Comparison of ENCODE assay signal across 8 mouse cellular contexts in genomic region chr2:90624339-90624738, GRCm38 (mm10). TPM values are rescaled to one million over a fixed set of nuclear protein-coding genes. Genes with fewer than 3 reads are reported as not detected.
DNase-seq lines count a peak whose midpoint lies in the region; ATAC-seq lines count a peak whose summit lies in the region.
"Had no signal": no experiment of that assay in that cellular context is flagged by ENCODE, and none has a peak within 500 bp of the region (broad histone marks: within the 10 kb centered on the region; RNA-seq: fewer than 3 reads in every experiment).

No protein-coding gene starts in this region.

- no peaks in the 10 kb centered on the region for H3K36me3 ChIP-seq in midbrain, embryonic 16.5 days (ENCODE audit: control insufficient read depth, insufficient read depth, low read length)
- H3K36me3 ChIP-seq: neural tube, embryonic 12.5 days had no signal

- H3K27me3 ChIP-seq in midbrain, embryonic 16.5 days (ENCODE audit: control insufficient read depth, insufficient read depth, low read depth, low read length): no peaks in the 10 kb centered on the region
- H3K27me3 ChIP-seq: neural tube, embryonic 12.5 days had no signal

- peak; percentile 27 for DNase-seq in ovary, postnatal 14 days (ENCODE audit: low spot score)
- no peak for DNase-seq in ovary, postnatal 10 days (ENCODE audit: low spot score)
- peak; percentile 34 for DNase-seq in cerebellum, adult 8-10 months
- DNase-seq in kidney, adult 9 months: peak; percentile 76
- DNase-seq in frontal cortex, postnatal 36 days (ENCODE audit: low spot score in 2 of 2): no peak

- no peaks in the 10 kb centered on the region for H3K9me3 ChIP-seq in midbrain, embryonic 16.5 days (replicated peaks; ENCODE audit: control insufficient read depth, low read length, poor library complexity, severe bottlenecking)
- H3K9me3 ChIP-seq: neural tube, embryonic 12.5 days had no signal

- H3K4me1 ChIP-seq in midbrain, embryonic 16.5 days (ENCODE audit: control insufficient read depth, insufficient read depth, low read length): no peaks in the 10 kb centered on the region
- H3K4me1 ChIP-seq: neural tube, embryonic 12.5 days had no signal

- H3K9ac ChIP-seq in midbrain, embryonic 16.5 days (ENCODE audit: low read depth, low read length): no peak overlapping the region
- H3K9ac ChIP-seq: neural tube, embryonic 12.5 days had no signal

- H3K27ac ChIP-seq in midbrain, embryonic 16.5 days (ENCODE audit: low read length): no peak overlapping the region
- H3K27ac ChIP-seq: neural tube, embryonic 12.5 days had no signal

- 0 out of 2 replicates have a peak, but pooled peaks have one; percentile 66 for ATAC-seq in midbrain, embryonic 16.5 days
- no peak for ATAC-seq in inflammation-experienced regulatory T-cells, adult 6 months

- H3K4me3 ChIP-seq in midbrain, embryonic 16.5 days (ENCODE audit: low read depth, low read length): no peak overlapping the region
- H3K4me3 ChIP-seq: neural tube, embryonic 12.5 days had no signal

- 46% methylated on average over 4 of the region's 4 CpGs for WGBS in midbrain, embryonic 16.5 days

- no peak overlapping the region for H3K4me2 ChIP-seq in midbrain, embryonic 16.5 days (ENCODE audit: low read length)
- H3K4me2 ChIP-seq: neural tube, embryonic 12.5 days had no signal

RNA-seq across cellular contexts. Expression of gene Ptprj, which starts 43.9 kb away (rescaled TPM):
- polyA plus RNA-seq in midbrain, embryonic 16.5 days (2015; fragmentation: Nextera tagmentation; extraction: Ambion mirVana): 5.4 and 5.9 TPM in 2 replicates
- polyA plus RNA-seq in inflammation-experienced regulatory T-cells, adult 6 months (2017; shearing (Covaris generic)): 1 to 10 TPM; 4.2 to 5.4 (median 4.8) TPM

RNA-seq across cellular contexts. Expression of gene Nup160, which starts 52.7 kb away (rescaled TPM):
- 19.5 and 21.4 TPM in 2 replicates for polyA plus RNA-seq in midbrain, embryonic 16.5 days (2015; fragmentation: Nextera tagmentation; extraction: Ambion mirVana)
- 10 to 100 TPM; 26.4 to 31.6 (median 30.5) TPM for polyA plus RNA-seq in inflammation-experienced regulatory T-cells, adult 6 months (2017; shearing (Covaris generic))

Comparison
In these comparisons a context has a peak if more than half of its experiments do, and no peak if none do; other contexts are left out.
1. DNase-seq: peak in ovary, postnatal 14 days (single experiment), cerebellum, adult 8-10 months (single experiment) and kidney, adult 9 months (single experiment); none in ovary, postnatal 10 days (single experiment) and frontal cortex, postnatal 36 days (0 of 2).